Mouse (Mus musculus) heart, adult 18-20 months (tissue): ENCODE data around the gene Gm12216. TPM values are rescaled to one million over a fixed set of nuclear protein-coding genes. Genes with fewer than 3 reads are reported as not detected.

Experiments
- DNase-seq, 2 experiments: peaks; one replicate each; pipeline ENCODE4 v3.0.0; 2021 to 2022; ENCODE audit warnings: mixed read lengths in 1 of 2
- total RNA-seq, 2 experiments: library from RNA; stranded (reverse); gene quantifications; 2 replicates each; pipeline ENCODE4 v1.2.3; 2021

The Gm12216 gene
- total RNA-seq, 2 experiments from 2014 or later, result 2.5 to 2.6 TPM

- no peak for DNase-seq
These were observed 63.2 kb downstream of the Gm12216 start for GRCm38 (mm10) chr11:53795813-53796212.

DNA sequence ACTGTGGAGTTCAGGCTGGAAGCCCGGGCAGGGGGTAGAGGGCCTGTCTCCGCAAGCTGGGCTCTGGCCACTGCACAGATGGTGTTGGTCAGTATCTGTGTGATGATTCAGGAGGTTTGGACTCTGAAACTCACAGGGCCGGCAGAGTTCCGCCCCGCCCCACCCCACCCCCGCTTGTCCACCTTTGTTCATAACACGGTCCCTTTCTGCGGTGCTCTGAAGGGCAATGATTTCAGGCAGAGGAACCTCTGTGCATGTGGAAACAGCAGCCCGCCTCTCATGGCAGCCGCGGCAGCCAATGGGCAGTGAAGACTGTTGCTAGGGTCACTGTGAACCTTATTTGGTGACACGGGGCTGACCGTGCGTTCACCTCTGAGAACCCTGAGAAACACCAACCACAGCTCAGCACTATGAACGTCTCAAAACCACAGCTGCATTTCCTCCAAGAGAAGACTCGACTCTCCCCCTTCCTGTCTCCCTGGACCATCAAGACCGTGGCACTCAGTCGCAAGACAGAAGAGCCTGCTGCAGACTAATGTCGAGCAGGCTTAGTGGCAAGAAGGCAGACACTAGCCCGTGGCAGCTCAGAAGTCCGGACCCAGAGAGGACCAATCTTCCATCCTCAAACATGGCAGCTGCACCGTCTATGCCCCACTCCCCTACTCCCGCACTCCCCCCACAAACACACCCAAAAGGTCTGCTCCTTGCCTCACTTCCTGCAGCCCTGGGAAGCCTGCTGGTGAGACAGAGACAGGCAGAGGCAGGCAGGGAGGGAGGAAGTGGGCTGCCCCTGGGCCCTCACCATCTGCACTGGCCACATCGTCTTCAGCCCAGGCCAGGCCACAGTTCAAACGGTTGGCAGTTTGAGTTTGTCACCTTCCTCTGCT, 64.1 kb downstream of the Gm12216 start:
- DNase-seq, result peak; percentile 60 to 70

DNA sequence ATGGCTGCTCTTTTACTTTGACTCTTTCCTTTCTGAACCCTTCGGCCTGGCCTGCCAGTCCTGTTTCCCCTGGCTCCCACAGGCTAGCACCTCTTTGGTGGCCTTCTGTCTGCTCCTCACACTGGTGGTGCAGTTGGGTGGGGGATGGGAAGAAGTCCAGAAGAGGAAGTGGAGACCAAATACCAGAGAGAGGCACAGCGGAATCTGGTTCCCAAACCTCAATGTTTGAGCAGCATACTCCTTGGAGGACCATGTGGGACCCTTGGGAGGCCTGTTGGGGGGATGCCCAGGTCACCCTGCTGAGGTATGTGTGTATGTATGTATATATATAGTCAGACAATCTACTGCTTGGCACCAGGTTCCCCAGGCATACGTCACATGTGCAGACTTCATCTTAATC, 65.0 kb downstream of the Gm12216 start:
- peak in 1 of 2 experiments; percentile 55 for DNase-seq

DNA sequence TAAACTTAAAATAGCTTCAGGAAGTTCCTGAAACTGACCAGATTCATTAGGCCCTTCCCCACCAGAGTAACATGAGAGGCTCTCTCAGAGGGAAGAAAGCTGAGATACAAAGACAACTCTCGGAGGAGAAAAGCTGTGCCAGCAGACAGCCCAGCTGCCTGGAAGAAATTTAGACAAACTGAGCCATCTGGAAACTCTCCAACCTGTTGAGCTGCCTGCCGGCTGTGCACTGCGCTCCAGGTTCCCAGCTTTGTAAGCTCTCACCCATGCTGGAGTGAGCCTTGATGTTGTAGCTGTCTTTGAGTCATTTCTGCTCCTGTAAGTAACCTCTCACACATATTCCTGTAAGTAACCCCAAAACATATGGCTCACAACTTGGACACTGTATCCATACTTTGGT, 66.1 kb downstream of the Gm12216 start:
- peak in 1 of 2 experiments; percentile 47 for DNase-seq

DNA sequence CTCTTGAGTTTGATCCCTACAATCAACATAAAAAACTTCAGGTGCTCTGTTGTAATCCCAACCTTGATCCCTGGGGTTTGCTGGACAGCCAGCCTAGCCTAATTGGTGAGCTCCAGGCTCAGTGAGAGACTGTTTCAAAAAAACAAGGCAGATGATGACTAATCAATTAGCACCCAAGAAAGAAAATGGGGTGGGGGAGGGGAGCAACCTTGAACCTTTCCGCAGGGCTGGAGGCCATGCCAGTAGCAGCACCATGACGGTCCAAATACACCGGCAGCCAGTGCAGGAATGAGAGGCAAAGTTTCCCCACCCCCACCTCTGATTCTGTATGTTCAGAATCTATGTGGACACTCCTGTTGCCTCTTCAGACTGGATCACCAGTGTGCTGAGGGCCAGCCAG, 69.8 kb downstream of the Gm12216 start:
- no peak for DNase-seq

DNA sequence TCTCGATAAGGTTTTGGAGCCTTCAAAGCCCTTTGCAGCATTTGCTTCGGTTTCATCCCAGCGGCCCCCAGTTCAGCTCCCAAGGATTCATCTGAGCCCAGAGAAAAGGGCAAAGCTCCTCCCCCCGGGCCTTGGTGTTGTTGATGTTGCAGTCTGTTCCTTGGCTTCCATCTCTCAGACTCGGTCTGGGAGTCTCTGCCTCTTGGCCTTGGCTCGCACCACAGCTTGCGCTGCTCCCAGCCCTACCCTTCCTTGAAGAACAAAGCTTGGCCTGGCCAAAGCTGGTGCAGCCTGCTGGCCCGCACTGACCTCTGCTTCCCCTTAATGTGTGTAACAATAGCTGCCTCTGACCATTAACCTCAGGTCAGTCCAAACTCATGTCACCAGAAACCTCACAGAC, 70.9 kb downstream of the Gm12216 start:
- DNase-seq, result peak; percentile 73 to 91

- DNase-seq, result peak; percentile 49 to 68
These were observed 72.7 kb downstream of the Gm12216 start for GRCm38 (mm10) chr11:53786058-53787031.

GRCm38 (mm10) chr11:53785311-53785936, 73.6 kb downstream of the Gm12216 start:
- peak in 1 of 2 experiments; percentile 38 for DNase-seq

DNA sequence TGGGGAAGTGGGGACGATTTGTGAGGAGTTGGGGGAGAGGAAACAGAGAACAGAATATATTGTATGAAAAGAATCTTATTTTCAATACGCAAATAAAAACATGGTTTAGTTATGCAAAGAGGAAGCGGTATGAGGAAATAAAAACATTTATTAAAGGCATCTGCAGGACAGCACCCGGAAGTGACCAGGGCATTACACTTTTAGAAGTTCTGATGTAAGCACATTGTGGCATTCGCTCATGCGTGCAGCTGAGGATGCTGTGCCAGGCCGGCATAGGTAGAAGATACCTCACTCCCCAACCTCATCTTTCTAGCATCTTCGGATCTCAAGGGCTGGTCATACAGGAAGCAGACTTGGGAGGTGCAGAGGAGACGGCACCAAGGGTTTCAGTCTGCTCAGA, 75.8 kb downstream of the Gm12216 start:
- DNase-seq, result no peak

- DNase-seq, result peak in 1 of 2 experiments; percentile 42
These were observed 77.1 kb downstream of the Gm12216 start for GRCm38 (mm10) chr11:53781964-53782363.

GRCm38 (mm10) chr11:53781201-53781775, 77.8 kb downstream of the Gm12216 start:
- no peak for DNase-seq

DNA sequence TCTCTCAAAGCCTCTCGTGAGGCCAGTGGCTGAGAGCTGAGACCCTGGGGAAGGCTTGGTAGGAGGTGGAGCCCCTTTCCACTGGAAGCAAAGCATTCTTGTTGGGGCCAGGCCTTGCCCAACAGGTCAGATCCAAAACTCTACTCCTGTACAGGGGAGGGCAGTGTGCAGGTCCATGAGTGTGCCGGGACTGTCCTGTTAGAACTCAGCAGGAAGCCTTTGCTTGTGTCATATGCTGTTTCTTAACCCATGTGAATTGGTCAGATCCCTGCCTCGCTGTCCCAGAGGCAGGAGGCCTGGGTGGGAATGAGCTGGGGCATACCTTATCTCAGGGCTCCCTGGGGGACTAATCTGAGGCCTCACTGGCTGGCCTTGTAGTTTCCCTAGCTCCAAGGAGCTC, 78.8 kb downstream of the Gm12216 start:
- DNase-seq, result no peak

- DNase-seq, result no peak
These were observed 79.2 kb downstream of the Gm12216 start for GRCm38 (mm10) chr11:53779808-53780207.

DNA sequence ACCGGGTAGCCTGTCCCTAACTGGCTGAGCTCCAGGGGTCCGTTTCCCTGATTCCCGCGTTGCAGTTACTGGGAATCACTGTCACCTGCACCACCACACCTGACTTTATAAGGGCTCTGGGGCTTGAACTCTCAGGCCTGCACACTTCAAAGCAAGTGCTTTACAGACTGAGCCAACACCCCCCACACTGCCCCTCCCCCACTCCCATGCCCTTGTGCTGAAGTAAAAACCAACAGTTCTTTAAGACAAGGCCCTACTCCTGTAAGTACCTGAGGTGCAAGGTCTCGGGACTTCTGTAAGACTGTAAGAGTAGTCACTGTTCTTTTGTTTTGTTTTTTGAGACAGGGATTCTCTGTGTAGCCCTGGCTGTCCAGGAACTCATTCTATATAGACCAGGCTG, 80.6 kb downstream of the Gm12216 start:
- no peak for DNase-seq

- DNase-seq, result no peak
These were observed 81.3 kb downstream of the Gm12216 start for GRCm38 (mm10) chr11:53777736-53778135.

GRCm38 (mm10) chr11:53774659-53775255, 84.3 kb downstream of the Gm12216 start:
- peak; percentile 17 to 64 for DNase-seq

- DNase-seq, result peak in 1 of 2 experiments; percentile 6
These were observed 85.3 kb downstream of the Gm12216 start for GRCm38 (mm10) chr11:53773641-53774360.

GRCm38 (mm10) chr11:53773087-53773486, 86.0 kb downstream of the Gm12216 start, which contains the start of gene Gm17334:
Gene Gm17334 (minus strand): TSS chr11:53773187.
- peak in 1 of 2 experiments; percentile 4 for DNase-seq

- peak in 1 of 2 experiments; percentile 21 for DNase-seq
These were observed 86.5 kb downstream of the Gm12216 start for GRCm38 (mm10) chr11:53772536-53772935.

- DNase-seq, result peak in 1 of 2 experiments; percentile 34
These were observed 87.9 kb downstream of the Gm12216 start for GRCm38 (mm10) chr11:53771001-53771744.
